Mouse (Mus musculus) kidney, postnatal 0 days (tissue): ENCODE data around the gene Nynrin. TPM values are rescaled to one million over a fixed set of nuclear protein-coding genes. Genes with fewer than 3 reads are reported as not detected.

Experiments used
- ATAC-seq: fragments of 200-750 bp; cut with Nextera tagmentation; replicated peaks from 2 replicates; pipeline ENCODE4 v1.8.0; 2017; ENCODE audit warnings: low read depth, moderate number of reproducible peaks, moderate TSS enrichment, moderate library complexity; ENCODE audit not compliant: low FRiP score
- DNase-seq: peaks from one replicate; pipeline ENCODE4 v3.0.0-alpha.2; 2016; ENCODE audit warnings: low spot score
- H3K27ac ChIP-seq: fragments of 300-500 bp; sonication (generic); 2 replicates; pipeline ENCODE4 v1.5.1; 2014; ENCODE audit warnings: mild to moderate bottlenecking
- H3K27me3 ChIP-seq: fragments of 300-500 bp; sonication (generic); 2 replicates; pipeline ENCODE4 v1.6.1; 2014; ENCODE audit warnings: low read length, mixed read lengths; ENCODE audit not compliant: insufficient read depth
- H3K36me3 ChIP-seq: fragments of 300-500 bp; sonication (generic); 2 replicates; pipeline ENCODE4 v1.6.1; 2014; ENCODE audit warnings: low read length, mixed read lengths; ENCODE audit not compliant: insufficient read depth
- H3K4me1 ChIP-seq: fragments of 300-500 bp; sonication (generic); replicated peaks from 2 replicates; pipeline ENCODE4 v1.6.1; 2014; ENCODE audit warnings: antibody characterized with exemption, low read length, mixed read lengths; ENCODE audit not compliant: insufficient read depth
- H3K4me2 ChIP-seq: fragments of 300-500 bp; sonication (generic); 2 replicates; pipeline ENCODE4 v1.6.1; 2014; ENCODE audit warnings: mild to moderate bottlenecking, low read length, moderate library complexity, mixed read lengths
- H3K4me3 ChIP-seq: fragments of 300-500 bp; sonication (generic); replicated peaks from 2 replicates; pipeline ENCODE4 v1.5.1; 2014; ENCODE audit warnings: low read depth, low read length
- H3K9ac ChIP-seq: fragments of 300-500 bp; sonication (generic); 2 replicates; pipeline ENCODE4 v1.6.1; 2014; ENCODE audit warnings: low read depth, low read length
- H3K9me3 ChIP-seq: fragments of 300-500 bp; sonication (generic); replicated peaks from 2 replicates; pipeline ENCODE4 v1.6.1; 2016; ENCODE audit warnings: low read length, inconsistent platforms, mixed read lengths
- CTCF ChIP-seq: IDR thresholded peaks from 2 replicates; pipeline ENCODE4 v1.5.1; 2016; ENCODE audit warnings: antibody characterized with exemption, low read depth, mild to moderate bottlenecking, moderate library complexity
- WGBS: fragments of 180-500 bp; shearing (Covaris S2); extraction: QIAGEN DNeasy Blood & Tissue Kit; methylation state at CpG from one replicate; pipeline ENCODE4 v1.1.7; 2014; 5-methylcytosine and 5-hydroxymethylcytosine counted together
- polyA plus RNA-seq: library from polyadenylated mRNA; unstranded; fragments of >200 nt; fragmentation: Nextera tagmentation; extraction: Ambion mirVana; gene quantifications from 2 replicates; pipeline ENCODE4 v1.2.1, GENCODE M21; 2015

Nynrin gene
- polyA plus RNA-seq, 1 experiment from 2014 or later: 8.4 TPM

DNA sequence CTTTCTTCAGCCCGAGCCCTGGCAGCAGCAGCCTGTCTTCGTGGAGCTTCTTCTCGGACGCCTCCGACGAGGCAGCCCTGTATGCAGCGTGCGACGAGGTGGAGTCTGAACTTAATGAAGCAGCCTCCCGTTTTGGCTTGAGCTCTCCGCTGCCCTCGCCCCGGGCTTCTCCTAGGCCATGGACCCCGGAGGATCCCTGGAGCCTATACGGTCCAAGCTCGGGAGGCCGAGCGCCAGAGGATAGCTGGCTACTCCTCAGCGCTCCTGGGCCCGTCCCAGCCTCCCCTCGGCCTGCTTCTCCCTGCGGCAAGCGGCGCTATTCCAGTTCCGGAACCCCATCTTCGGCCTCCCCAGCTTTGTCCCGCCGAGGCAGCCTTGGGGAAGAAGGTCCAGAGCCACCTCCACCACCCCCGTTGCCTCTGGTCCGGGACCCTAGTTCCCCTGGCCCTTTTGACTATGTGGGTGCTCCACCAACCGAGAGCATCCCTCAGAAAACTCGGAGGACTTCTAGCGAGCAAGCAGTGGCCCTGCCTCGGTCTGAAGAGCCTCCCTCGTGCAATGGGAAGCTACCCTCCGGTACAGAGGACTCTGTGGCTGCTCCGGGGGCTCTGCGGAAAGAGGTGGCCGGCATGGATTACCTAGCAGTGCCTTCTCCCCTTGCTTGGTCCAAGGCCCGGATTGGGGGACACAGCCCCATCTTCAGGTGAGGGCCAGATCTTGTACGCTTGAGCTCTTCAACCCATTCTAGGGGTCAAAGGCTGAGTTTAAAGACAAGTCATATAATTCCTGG, 27.1 kb upstream of the Nynrin start:
- Histone ChIP-seq H3K9me3 (no peaks in the 10 kb centered on the region), H3K9ac (peak overlapping the region; percentile 84), H3K4me1 (peaks cover 23% of the 10 kb centered on the region), H3K36me3 (peaks cover 16% of the 10 kb centered on the region; the same call in 1 of the 2 replicates), H3K4me3 (peak overlapping the region; percentile 73), H3K4me2 (peak overlapping the region; percentile 95), H3K27me3 (no peaks in the 10 kb centered on the region), H3K27ac (no peak overlapping the region)
- DNase-seq (no peak), ATAC-seq (no peak)
- TF ChIP-seq CTCF: no peak
- 20% methylated on average over 41 of the region's 41 CpGs for WGBS

DNA sequence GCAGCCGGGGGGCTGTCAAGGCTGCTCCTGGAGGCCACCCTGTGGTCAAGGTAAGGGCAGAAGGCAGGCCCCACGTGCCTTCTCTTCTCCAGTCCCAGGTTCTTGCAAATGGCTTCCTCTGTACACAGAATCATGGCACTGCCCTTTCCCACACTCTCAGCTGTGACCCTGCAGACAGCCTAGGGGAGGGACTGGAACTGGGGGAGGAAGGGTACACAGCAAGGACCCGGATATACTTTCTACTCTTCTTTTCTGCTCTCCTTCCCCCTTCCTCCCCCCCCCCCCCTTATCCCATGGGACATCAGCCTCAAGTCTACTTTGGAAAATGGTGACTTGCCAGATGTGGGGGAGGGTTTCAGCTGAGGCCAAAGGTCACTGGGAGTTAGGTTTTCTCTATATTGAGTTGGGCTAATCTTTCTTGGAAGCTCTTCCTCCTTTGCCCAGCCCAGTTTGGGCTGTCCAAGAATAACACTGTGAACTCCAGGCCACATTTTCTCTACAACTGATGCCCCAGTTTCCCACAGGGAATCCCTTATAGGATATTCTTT, 25.0 kb upstream of the Nynrin start:
- 0 out of 2 replicates have a peak overlapping the region, but pooled peaks have one; percentile 35 for H3K9ac ChIP-seq
- peaks cover 20% of the 10 kb centered on the region; the same call in 1 of the 2 replicates for H3K36me3 ChIP-seq
- no peaks in the 10 kb centered on the region for H3K9me3 ChIP-seq
- no peak for TF ChIP-seq CTCF
- no peak for ATAC-seq
- H3K27me3 ChIP-seq: no peaks in the 10 kb centered on the region
- H3K4me3 ChIP-seq: no peak overlapping the region
- WGBS: 29% methylated on average over 3 of the region's 3 CpGs
- peak overlapping the region; percentile 54 for H3K27ac ChIP-seq
- H3K4me1 ChIP-seq: peaks cover 22% of the 10 kb centered on the region
- H3K4me2 ChIP-seq: 0 out of 2 replicates have a peak overlapping the region, but pooled peaks have one; percentile 4
- peak; percentile 47 for DNase-seq

DNA sequence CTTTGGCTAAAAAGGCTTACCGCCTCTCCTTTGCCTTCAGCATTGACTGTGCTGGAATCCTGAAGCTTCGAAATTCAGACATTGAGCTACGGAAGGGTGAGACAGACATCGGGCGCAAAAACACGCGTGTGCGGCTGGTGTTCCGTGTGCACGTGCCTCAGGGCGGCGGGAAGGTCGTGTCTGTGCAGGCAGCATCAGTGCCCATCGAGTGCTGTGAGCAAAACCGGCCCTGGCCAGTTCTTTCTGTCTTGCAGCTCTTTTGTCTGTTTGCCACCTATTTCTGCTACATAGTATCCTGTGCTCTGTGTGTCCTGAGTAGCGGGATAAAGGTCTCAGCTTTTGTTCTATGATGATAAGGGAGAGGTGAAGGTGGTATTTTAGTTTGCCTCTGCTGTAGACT, 24.0 kb upstream of the Nynrin start:
- no peaks in the 10 kb centered on the region for H3K9me3 ChIP-seq
- no peaks in the 10 kb centered on the region for H3K27me3 ChIP-seq
- DNase-seq (no peak), ATAC-seq (no peak)
- H3K9ac ChIP-seq: no peak overlapping the region
- no peak for TF ChIP-seq CTCF
- H3K4me3 ChIP-seq: no peak overlapping the region
- H3K36me3 ChIP-seq: peaks cover 20% of the 10 kb centered on the region; the same call in 1 of the 2 replicates
- WGBS: 92% methylated on average over 16 of the region's 16 CpGs
- H3K4me2 ChIP-seq: no peak overlapping the region
- H3K27ac ChIP-seq: no peak overlapping the region
- peaks cover 16% of the 10 kb centered on the region for H3K4me1 ChIP-seq

DNA sequence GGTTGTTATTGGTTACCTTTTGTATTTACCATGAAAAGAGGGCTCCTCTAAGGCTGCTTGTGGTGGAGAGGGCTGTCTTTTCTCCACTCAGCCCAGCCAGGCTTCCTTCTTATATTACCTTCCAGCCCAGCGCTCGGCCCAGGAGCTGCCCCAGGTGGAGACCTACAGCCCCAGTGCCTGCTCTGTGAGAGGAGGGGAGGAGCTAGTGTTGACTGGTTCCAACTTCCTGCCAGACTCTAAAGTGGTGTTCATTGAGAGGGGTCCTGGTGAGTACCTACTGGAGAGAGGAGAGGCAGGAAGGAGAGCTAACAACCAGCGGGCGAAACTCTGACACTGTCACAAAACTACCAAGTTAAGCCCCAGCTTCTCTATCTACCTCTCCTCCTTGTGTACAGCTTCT, 23.5 kb upstream of the Nynrin start:
- H3K9me3 ChIP-seq: no peaks in the 10 kb centered on the region
- H3K27ac ChIP-seq: no peak overlapping the region
- 77% methylated on average over 4 of the region's 4 CpGs for whole genome bisulfite sequencing
- no peak for ATAC-seq
- no peak for TF ChIP-seq CTCF
- peaks cover 16% of the 10 kb centered on the region for H3K4me1 ChIP-seq
- no peaks in the 10 kb centered on the region for H3K27me3 ChIP-seq
- DNase-seq: no peak
- no peak overlapping the region for H3K9ac ChIP-seq
- H3K36me3 ChIP-seq: peaks cover 20% of the 10 kb centered on the region; the same call in 1 of the 2 replicates
- no peak overlapping the region for H3K4me3 ChIP-seq
- no peak overlapping the region for H3K4me2 ChIP-seq

DNA sequence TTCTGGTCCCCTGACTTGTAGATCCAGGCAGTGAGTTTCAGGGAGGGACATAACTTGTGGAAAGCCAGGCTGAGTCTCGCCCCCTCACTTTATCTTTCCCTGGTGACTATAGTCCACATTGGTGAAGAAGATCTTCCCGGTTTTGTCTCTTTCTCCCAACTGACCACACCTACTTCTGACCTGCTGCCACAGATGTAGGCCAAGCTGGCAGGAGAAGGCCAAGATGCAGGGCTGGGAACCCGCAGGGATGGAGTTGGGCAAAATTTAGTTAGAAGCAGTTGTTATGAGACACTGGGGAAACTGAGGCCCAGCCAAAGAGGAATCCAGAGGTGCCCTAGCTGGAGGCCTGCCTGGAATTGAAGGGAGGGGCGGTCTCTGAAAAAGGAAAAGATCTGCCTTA, 20.7 kb upstream of the Nynrin start:
- DNase-seq (no peak), ATAC-seq (no peak)
- no peak overlapping the region for H3K4me3 ChIP-seq
- no peaks in the 10 kb centered on the region for H3K9me3 ChIP-seq
- H3K27me3 ChIP-seq: no peaks in the 10 kb centered on the region
- H3K4me2 ChIP-seq: no peak overlapping the region
- TF ChIP-seq CTCF: no peak
- H3K4me1 ChIP-seq: peaks cover 11% of the 10 kb centered on the region
- no peak overlapping the region for H3K27ac ChIP-seq
- peaks cover 20% of the 10 kb centered on the region; the same call in 1 of the 2 replicates for H3K36me3 ChIP-seq
- H3K9ac ChIP-seq: no peak overlapping the region
- WGBS: 84% methylated on average over 4 of the region's 4 CpGs

DNA sequence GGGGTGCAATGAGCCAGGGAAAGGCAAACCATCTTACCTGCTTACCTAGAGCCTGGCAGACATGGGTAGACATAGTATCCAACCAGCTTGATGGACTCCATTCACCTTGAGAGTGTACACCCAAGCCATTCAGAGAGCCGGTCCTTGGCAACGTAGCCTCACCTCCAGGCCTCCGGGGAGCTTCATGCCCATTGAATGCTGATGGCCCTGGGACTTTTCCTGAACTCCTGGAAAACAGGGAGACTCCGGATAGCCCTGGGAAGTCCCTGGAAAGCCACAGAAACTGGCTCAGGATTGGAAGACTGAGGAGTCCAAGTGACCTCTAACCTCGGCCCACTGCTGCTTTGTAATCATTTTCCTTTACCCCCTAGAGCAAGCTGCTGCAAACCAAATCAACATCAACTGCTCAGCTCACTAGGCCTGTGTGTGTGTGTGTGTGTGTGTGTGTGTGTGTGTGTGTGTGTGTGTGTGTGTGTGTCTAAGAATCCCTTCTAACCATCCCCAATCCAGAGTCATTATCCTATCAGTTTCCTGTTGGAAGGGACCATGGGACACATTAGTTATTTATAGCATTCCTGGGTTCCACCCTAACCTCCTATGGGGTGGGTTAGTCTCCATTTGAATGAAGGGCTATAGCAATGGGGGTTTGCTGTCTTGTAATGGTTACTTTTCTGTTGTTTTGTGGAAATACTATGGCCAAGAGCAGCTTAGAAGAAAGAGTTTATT, 18.8 kb upstream of the Nynrin start:
- TF ChIP-seq CTCF: no peak
- H3K4me3 ChIP-seq: no peak overlapping the region
- H3K27me3 ChIP-seq: no peaks in the 10 kb centered on the region
- no peak overlapping the region for H3K4me2 ChIP-seq
- no peak overlapping the region for H3K9ac ChIP-seq
- DNase-seq: no peak
- H3K4me1 ChIP-seq: no peaks in the 10 kb centered on the region
- no peaks in the 10 kb centered on the region for H3K9me3 ChIP-seq
- H3K27ac ChIP-seq: no peak overlapping the region
- WGBS: 71% methylated on average over 5 of the region's 5 CpGs
- H3K36me3 ChIP-seq: peaks cover 13% of the 10 kb centered on the region; the same call in 1 of the 2 replicates
- ATAC-seq: no peak
